ENCODE assay signal across 14 mouse cellular contexts in genomic region chr9:57597929-57598382, GRCm38 (mm10). TPM values are rescaled to one million over a fixed set of nuclear protein-coding genes. Genes with fewer than 3 reads are reported as not detected.
A peak's percentile ranks its signal among the peaks of the same experiment; 100 is the strongest.
DNase-seq lines count a peak whose midpoint lies in the region; ATAC-seq lines count a peak whose summit lies in the region.
"Had no signal": no experiment of that assay in that cellular context is flagged by ENCODE, and none has a peak within 500 bp of the region (broad histone marks: within the 10 kb centered on the region; RNA-seq: fewer than 3 reads in every experiment).

No protein-coding gene starts in this region.

- no peak for DNase-seq in kidney, adult 18-20 months
- DNase-seq in embryo, embryonic 10.5 days (ENCODE audit: low spot score), result peak; percentile 31
- no peak for DNase-seq in layer of hippocampus, postnatal 14 days (ENCODE audit: low spot score in 2 of 2)
- no peak for DNase-seq in testis, postnatal 14 days (ENCODE audit: low spot score)
- DNase-seq in gastrocnemius, adult 8-10 months (ENCODE audit: low spot score in 2 of 2), result no peak
- DNase-seq: cerebellum, adult 9-10 months had no signal

- no peak overlapping the region for H3K9ac ChIP-seq in kidney, embryonic 16.5 days (replicated peaks; ENCODE audit: low read length)
- no peak overlapping the region for H3K9ac ChIP-seq in embryonic facial prominence, embryonic 12.5 days
- no peak overlapping the region for H3K9ac ChIP-seq in midbrain, embryonic 13.5 days (replicated peaks)
- H3K9ac ChIP-seq: liver, embryonic 14.5 days; stomach, embryonic 15.5 days had no signal

- H3K27ac ChIP-seq in kidney, embryonic 16.5 days (ENCODE audit: low read length), result no peak overlapping the region
- H3K27ac ChIP-seq in embryonic facial prominence, embryonic 12.5 days, result 0 out of 2 replicates have a peak overlapping the region, but pooled peaks have one; percentile 11
- H3K27ac ChIP-seq in midbrain, embryonic 13.5 days, result no peak overlapping the region
- H3K27ac ChIP-seq: liver, embryonic 14.5 days; stomach, embryonic 15.5 days had no signal

- peaks cover 40% of the 10 kb centered on the region for H3K4me1 ChIP-seq in kidney, embryonic 16.5 days (ENCODE audit: insufficient read depth, low read length)
- peaks cover 22% of the 10 kb centered on the region for H3K4me1 ChIP-seq in embryonic facial prominence, embryonic 12.5 days
- peaks cover 42% of the 10 kb centered on the region for H3K4me1 ChIP-seq in midbrain, embryonic 13.5 days (replicated peaks)

- peak; percentile 13; the same call in 1 of the 2 replicates for ATAC-seq in kidney, embryonic 16.5 days (ENCODE audit: low FRiP score, low TSS enrichment)
- no peak for ATAC-seq in embryonic facial prominence, embryonic 12.5 days (ENCODE audit: insufficient number of reproducible peaks, insufficient read depth, low FRiP score, low TSS enrichment)
- peak; percentile 28 for ATAC-seq in midbrain, embryonic 13.5 days

- no peaks in the 10 kb centered on the region for H3K27me3 ChIP-seq in kidney, embryonic 16.5 days (ENCODE audit: insufficient read depth, low read length)
- H3K27me3 ChIP-seq in embryonic facial prominence, embryonic 12.5 days, result no peaks in the 10 kb centered on the region
- H3K27me3 ChIP-seq in midbrain, embryonic 13.5 days, result no peaks in the 10 kb centered on the region
- H3K27me3 ChIP-seq: stomach, embryonic 15.5 days had no signal

- no peaks in the 10 kb centered on the region for H3K9me3 ChIP-seq in kidney, embryonic 16.5 days (ENCODE audit: low read length)
- H3K9me3 ChIP-seq in embryonic facial prominence, embryonic 12.5 days, result no peaks in the 10 kb centered on the region
- no peaks in the 10 kb centered on the region for H3K9me3 ChIP-seq in midbrain, embryonic 13.5 days
- H3K9me3 ChIP-seq: stomach, embryonic 15.5 days had no signal

- no peak overlapping the region for H3K4me2 ChIP-seq in kidney, embryonic 16.5 days (replicated peaks; ENCODE audit: low read depth, low read length)
- no peak overlapping the region for H3K4me2 ChIP-seq in embryonic facial prominence, embryonic 12.5 days (replicated peaks)
- H3K4me2 ChIP-seq in midbrain, embryonic 13.5 days (replicated peaks), result no peak overlapping the region
- H3K4me2 ChIP-seq: stomach, embryonic 15.5 days had no signal

- H3K36me3 ChIP-seq in kidney, embryonic 16.5 days (ENCODE audit: insufficient read depth, low read length), result peaks cover 16% of the 10 kb centered on the region
- H3K36me3 ChIP-seq in embryonic facial prominence, embryonic 12.5 days, result peaks cover 26% of the 10 kb centered on the region
- peaks cover 26% of the 10 kb centered on the region for H3K36me3 ChIP-seq in midbrain, embryonic 13.5 days

- 21% methylated on average over 4 of the region's 4 CpGs for WGBS in kidney, embryonic 16.5 days
- WGBS in embryonic facial prominence, embryonic 12.5 days, result 21% methylated on average over 4 of the region's 4 CpGs
- 20% methylated on average over 4 of the region's 4 CpGs for WGBS in midbrain, embryonic 13.5 days

- no peak overlapping the region for H3K4me3 ChIP-seq in kidney, embryonic 16.5 days (ENCODE audit: low read length)
- no peak overlapping the region for H3K4me3 ChIP-seq in embryonic facial prominence, embryonic 12.5 days
- H3K4me3 ChIP-seq in midbrain, embryonic 13.5 days (replicated peaks), result no peak overlapping the region
- H3K4me3 ChIP-seq: stomach, embryonic 15.5 days had no signal

RNA-seq across cellular contexts. Expression of gene Cplx3, which starts 8.1 kb away (rescaled TPM):
- polyA plus RNA-seq in kidney, embryonic 16.5 days (2015; fragmentation: Nextera tagmentation; extraction: Ambion mirVana), result not detected in 2 replicates
- polyA plus RNA-seq in embryonic facial prominence, embryonic 12.5 days (2016; fragmentation: Nextera tagmentation; extraction: Ambion mirVana), result 0.10 and 0.75 TPM in 2 replicates
- 2.2 and 3.3 TPM in 2 replicates for polyA plus RNA-seq in midbrain, embryonic 13.5 days (2015; fragmentation: Nextera tagmentation; extraction: Ambion mirVana)
- 1 to 10 TPM; 2.4 to 3.2 TPM for total RNA-seq in layer of hippocampus, postnatal 14 days (2021)
- total RNA-seq in gastrocnemius, adult 8-10 months (2022), result not detected
- total RNA-seq: ES-E14; megakaryocyte-erythroid progenitor cell, adult 5-6 weeks had no signal
- polyA plus RNA-seq: large intestine, adult 2 months; liver, embryonic 14.5 days; stomach, embryonic 15.5 days had no signal

RNA-seq across cellular contexts. Expression of gene Ulk3, which starts 8.7 kb away (rescaled TPM):
- polyA plus RNA-seq in kidney, embryonic 16.5 days (2015; fragmentation: Nextera tagmentation; extraction: Ambion mirVana), result 18.3 and 22.7 TPM in 2 replicates
- 17.3 and 20.8 TPM in 2 replicates for polyA plus RNA-seq in embryonic facial prominence, embryonic 12.5 days (2016; fragmentation: Nextera tagmentation; extraction: Ambion mirVana)
- polyA plus RNA-seq in midbrain, embryonic 13.5 days (2015; fragmentation: Nextera tagmentation; extraction: Ambion mirVana), result 23.5 and 25.1 TPM in 2 replicates
- total RNA-seq in layer of hippocampus, postnatal 14 days (2021), result 10 to 100 TPM; 24.1 to 24.5 TPM
- 1 to 10 TPM; 3.3 to 4.8 (median 4.2) TPM for total RNA-seq in gastrocnemius, adult 8-10 months (2022)

RNA-seq across cellular contexts. Expression of gene Lman1l, which starts 22.6 kb away (rescaled TPM):
- polyA plus RNA-seq in kidney, embryonic 16.5 days (2015; fragmentation: Nextera tagmentation; extraction: Ambion mirVana), result not detected in 2 replicates
- polyA plus RNA-seq in embryonic facial prominence, embryonic 12.5 days (2016; fragmentation: Nextera tagmentation; extraction: Ambion mirVana), result not detected in 2 replicates
- not detected in 2 replicates for polyA plus RNA-seq in midbrain, embryonic 13.5 days (2015; fragmentation: Nextera tagmentation; extraction: Ambion mirVana)
- total RNA-seq in layer of hippocampus, postnatal 14 days (2021), result not detected
- total RNA-seq in gastrocnemius, adult 8-10 months (2022), result not detected
- total RNA-seq: megakaryocyte-erythroid progenitor cell, adult 5-6 weeks had no signal
- polyA plus RNA-seq: liver, embryonic 14.5 days; stomach, embryonic 15.5 days had no signal

RNA-seq across cellular contexts. Expression of gene Scamp2, which starts 37.2 kb away (rescaled TPM):
- polyA plus RNA-seq in kidney, embryonic 16.5 days (2015; fragmentation: Nextera tagmentation; extraction: Ambion mirVana), result 93.4 and 101 TPM in 2 replicates
- polyA plus RNA-seq in embryonic facial prominence, embryonic 12.5 days (2016; fragmentation: Nextera tagmentation; extraction: Ambion mirVana), result 53.5 and 56.2 TPM in 2 replicates
- polyA plus RNA-seq in midbrain, embryonic 13.5 days (2015; fragmentation: Nextera tagmentation; extraction: Ambion mirVana), result 54.2 and 57.5 TPM in 2 replicates
- total RNA-seq in layer of hippocampus, postnatal 14 days (2021), result 10 to 100 TPM; 26.6 to 28.0 TPM
- 10 to 100 TPM; 35.5 to 42.9 (median 37.1) TPM for total RNA-seq in gastrocnemius, adult 8-10 months (2022)

RNA-seq across cellular contexts. Expression of gene Mpi, which starts 45.4 kb away (rescaled TPM):
- 54.6 and 57.2 TPM in 2 replicates for polyA plus RNA-seq in kidney, embryonic 16.5 days (2015; fragmentation: Nextera tagmentation; extraction: Ambion mirVana)
- 55.5 and 57.8 TPM in 2 replicates for polyA plus RNA-seq in embryonic facial prominence, embryonic 12.5 days (2016; fragmentation: Nextera tagmentation; extraction: Ambion mirVana)
- polyA plus RNA-seq in midbrain, embryonic 13.5 days (2015; fragmentation: Nextera tagmentation; extraction: Ambion mirVana), result 72.2 and 79.2 TPM in 2 replicates
- 10 to 100 TPM; 71.3 to 78.8 TPM for total RNA-seq in layer of hippocampus, postnatal 14 days (2021)
- total RNA-seq in gastrocnemius, adult 8-10 months (2022), result 10 to 100 TPM; 71.2 to 89.3 (median 74.4) TPM
